Mouse (Mus musculus) CD4-positive, CD25-positive, alpha-beta regulatory T cell, adult 9 weeks (primary cell): ENCODE data around the gene Frmd7. TPM values are rescaled to one million over a fixed set of nuclear protein-coding genes. Genes with fewer than 3 reads are reported as not detected.

ENCODE experiments used
- polyA plus RNA-seq: library from polyadenylated mRNA; unstranded; fragments of 100-300 nt; shearing (Covaris generic); gene quantifications from one replicate; pipeline ENCODE4 v1.2.1, GENCODE M21; 2017

Frmd7 gene
- not detected for polyA plus RNA-seq

GRCm38 (mm10) chrX:50942610-50943009, at the start of gene Frmd7:
TSS of gene Frmd7 (minus strand) at chrX:50942710.

Other genes starting within 250 kb of the Frmd7 start
- 67.3 TPM for gene Stk26, start 101.7 kb downstream of the Frmd7 start, polyA plus RNA-seq
- gene Rap2c, start 75.3 kb upstream of the Frmd7 start, polyA plus RNA-seq: 18.9 TPM